Mouse (Mus musculus): ENCODE measurements around the gene Cfap43. TPM values are rescaled to one million over a fixed set of nuclear protein-coding genes. Genes with fewer than 3 reads are reported as not detected.

Cfap43 gene
- polyA plus RNA-seq, 1 experiment from 2014 or later, result not detected

GRCm38 (mm10) chr19:47755625-47756024 lies 163.5 kb downstream of the Cfap43 start:
- Histone ChIP-seq H3K9ac (ENCODE audit: low read depth, low read length) (no peak overlapping the region), H3K4me2 (peak overlapping the region; percentile 46), H3K27me3 (ENCODE audit: control insufficient read depth, insufficient read depth, low read length) (no peaks in the 10 kb centered on the region), H3K4me3 (ENCODE audit: low read depth, low read length) (peak overlapping the region; percentile 18; the same call in 1 of the 2 replicates), H3K9me3 (replicated peaks; ENCODE audit: control insufficient read depth, low read length) (no peaks in the 10 kb centered on the region), H3K27ac (ENCODE audit: low read depth, low read length) (no peak overlapping the region), H3K36me3 (ENCODE audit: control insufficient read depth, insufficient read depth, low read length) (no peaks in the 10 kb centered on the region), H3K4me1 (ENCODE audit: control insufficient read depth, insufficient read depth, low read length) (no peaks in the 10 kb centered on the region)
- ATAC-seq (replicated peaks; ENCODE audit: insufficient number of reproducible peaks, low FRiP score, low TSS enrichment), result no peak
- 42% methylated on average over 19 of the region's 19 CpGs for WGBS (ENCODE audit: insufficient replicate concordance)

GRCm38 (mm10) chr19:47754931-47755330 lies 164.2 kb downstream of the Cfap43 start:
- no peak for ATAC-seq (replicated peaks; ENCODE audit: insufficient number of reproducible peaks, low FRiP score, low TSS enrichment)
- Histone ChIP-seq H3K4me3 (ENCODE audit: low read depth, low read length) (no peak overlapping the region), H3K9me3 (replicated peaks; ENCODE audit: control insufficient read depth, low read length) (no peaks in the 10 kb centered on the region), H3K4me2 (no peak overlapping the region), H3K27ac (ENCODE audit: low read depth, low read length) (no peak overlapping the region), H3K9ac (ENCODE audit: low read depth, low read length) (no peak overlapping the region), H3K36me3 (ENCODE audit: control insufficient read depth, insufficient read depth, low read length) (no peaks in the 10 kb centered on the region), H3K4me1 (ENCODE audit: control insufficient read depth, insufficient read depth, low read length) (no peaks in the 10 kb centered on the region), H3K27me3 (ENCODE audit: control insufficient read depth, insufficient read depth, low read length) (no peaks in the 10 kb centered on the region)
- 89% methylated on average over 9 of the region's 9 CpGs for WGBS (ENCODE audit: insufficient replicate concordance)

DNA sequence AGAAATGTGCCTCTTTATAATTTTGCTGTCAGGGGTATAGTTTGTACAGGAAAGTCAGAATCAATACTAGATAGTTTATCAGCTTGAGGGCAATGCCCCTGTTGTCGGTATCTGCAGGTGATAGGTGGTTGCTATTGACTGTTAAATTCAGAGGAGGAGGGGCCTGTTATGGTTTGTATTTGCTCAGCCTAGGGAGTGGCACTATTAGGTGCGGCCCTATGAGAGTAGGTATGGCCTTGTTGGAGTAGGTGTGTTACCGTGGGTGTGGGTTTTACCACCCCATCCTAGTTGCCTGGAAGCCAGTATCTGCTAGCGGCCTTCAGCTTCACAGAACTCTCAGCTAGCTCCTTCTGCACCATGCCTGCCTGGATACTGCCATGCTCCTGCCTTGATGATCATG lies 165.2 kb downstream of the Cfap43 start:
- H3K4me2 ChIP-seq, result no peak overlapping the region
- H3K27ac ChIP-seq (ENCODE audit: low read depth, low read length), result no peak overlapping the region
- no peak overlapping the region for H3K4me3 ChIP-seq (ENCODE audit: low read depth, low read length)
- no peaks in the 10 kb centered on the region for H3K9me3 ChIP-seq (replicated peaks; ENCODE audit: control insufficient read depth, low read length)
- ATAC-seq (replicated peaks; ENCODE audit: insufficient number of reproducible peaks, low FRiP score, low TSS enrichment), result no peak
- no peaks in the 10 kb centered on the region for H3K36me3 ChIP-seq (ENCODE audit: control insufficient read depth, insufficient read depth, low read length)
- no peaks in the 10 kb centered on the region for H3K4me1 ChIP-seq (ENCODE audit: control insufficient read depth, insufficient read depth, low read length)
- H3K9ac ChIP-seq (ENCODE audit: low read depth, low read length), result no peak overlapping the region
- WGBS (ENCODE audit: insufficient replicate concordance), result 81% methylated on average over 4 of the region's 4 CpGs
- H3K27me3 ChIP-seq (ENCODE audit: control insufficient read depth, insufficient read depth, low read length), result no peaks in the 10 kb centered on the region

- H3K27me3 ChIP-seq (ENCODE audit: control insufficient read depth, insufficient read depth, low read length), result no peaks in the 10 kb centered on the region
- no peaks in the 10 kb centered on the region for H3K9me3 ChIP-seq (replicated peaks; ENCODE audit: control insufficient read depth, low read length)
- H3K27ac ChIP-seq (ENCODE audit: low read depth, low read length), result no peak overlapping the region
- no peak overlapping the region for H3K9ac ChIP-seq (ENCODE audit: low read depth, low read length)
- H3K4me3 ChIP-seq (ENCODE audit: low read depth, low read length), result no peak overlapping the region
- no peaks in the 10 kb centered on the region for H3K4me1 ChIP-seq (ENCODE audit: control insufficient read depth, insufficient read depth, low read length)
- WGBS (ENCODE audit: insufficient replicate concordance), result 78% methylated on average over 9 of the region's 9 CpGs
- H3K4me2 ChIP-seq, result no peak overlapping the region
- ATAC-seq (replicated peaks; ENCODE audit: insufficient number of reproducible peaks, low FRiP score, low TSS enrichment), result no peak
- H3K36me3 ChIP-seq (ENCODE audit: control insufficient read depth, insufficient read depth, low read length), result no peaks in the 10 kb centered on the region
Measured at GRCm38 (mm10) chr19:47752456-47752855, 166.6 kb downstream of the Cfap43 start.

DNA sequence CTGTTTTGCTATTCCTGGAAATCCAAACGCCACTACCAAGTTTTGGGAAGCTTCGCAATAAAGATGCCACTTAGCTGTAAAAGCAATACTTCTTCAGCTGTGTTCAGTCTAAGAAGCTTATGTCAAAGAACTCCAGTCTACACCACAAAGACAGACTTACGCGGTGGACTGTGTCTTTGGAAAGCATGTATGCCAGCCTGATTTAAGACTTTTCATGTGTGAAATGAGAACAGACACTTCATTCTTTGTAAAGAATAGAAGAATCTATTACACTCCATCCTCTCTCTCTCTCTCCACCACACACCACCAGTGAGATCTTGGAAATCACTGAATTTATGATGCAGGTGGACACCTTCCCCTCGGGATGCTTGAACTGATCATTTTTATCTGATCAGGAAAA lies 168.7 kb downstream of the Cfap43 start:
- no peaks in the 10 kb centered on the region for H3K9me3 ChIP-seq (replicated peaks; ENCODE audit: control insufficient read depth, low read length)
- H3K27ac ChIP-seq (ENCODE audit: low read depth, low read length), result no peak overlapping the region
- 85% methylated on average over 5 of the region's 5 CpGs for WGBS (ENCODE audit: insufficient replicate concordance)
- no peaks in the 10 kb centered on the region for H3K36me3 ChIP-seq (ENCODE audit: control insufficient read depth, insufficient read depth, low read length)
- H3K4me1 ChIP-seq (ENCODE audit: control insufficient read depth, insufficient read depth, low read length), result no peaks in the 10 kb centered on the region
- H3K4me2 ChIP-seq, result no peak overlapping the region
- no peak for ATAC-seq (replicated peaks; ENCODE audit: insufficient number of reproducible peaks, low FRiP score, low TSS enrichment)
- H3K4me3 ChIP-seq (ENCODE audit: low read depth, low read length), result no peak overlapping the region
- no peak overlapping the region for H3K9ac ChIP-seq (ENCODE audit: low read depth, low read length)
- no peaks in the 10 kb centered on the region for H3K27me3 ChIP-seq (ENCODE audit: control insufficient read depth, insufficient read depth, low read length)

- Histone ChIP-seq H3K4me2 (no peak overlapping the region), H3K4me3 (ENCODE audit: low read depth, low read length) (no peak overlapping the region), H3K27ac (ENCODE audit: low read depth, low read length) (no peak overlapping the region), H3K27me3 (ENCODE audit: control insufficient read depth, insufficient read depth, low read length) (no peaks in the 10 kb centered on the region), H3K9ac (ENCODE audit: low read depth, low read length) (no peak overlapping the region), H3K36me3 (ENCODE audit: control insufficient read depth, insufficient read depth, low read length) (no peaks in the 10 kb centered on the region), H3K9me3 (replicated peaks; ENCODE audit: control insufficient read depth, low read length) (no peaks in the 10 kb centered on the region), H3K4me1 (ENCODE audit: control insufficient read depth, insufficient read depth, low read length) (no peaks in the 10 kb centered on the region)
- ATAC-seq (replicated peaks; ENCODE audit: insufficient number of reproducible peaks, low FRiP score, low TSS enrichment), result no peak
- 83% methylated on average over 2 of the region's 2 CpGs for WGBS (ENCODE audit: insufficient replicate concordance)
Measured at GRCm38 (mm10) chr19:47748950-47749349, 170.1 kb downstream of the Cfap43 start.

GRCm38 (mm10) chr19:47747072-47747471 lies 172.0 kb downstream of the Cfap43 start:
- H3K9me3 ChIP-seq (replicated peaks; ENCODE audit: control insufficient read depth, low read length), result no peaks in the 10 kb centered on the region
- no peaks in the 10 kb centered on the region for H3K36me3 ChIP-seq (ENCODE audit: control insufficient read depth, insufficient read depth, low read length)
- H3K4me2 ChIP-seq, result no peak overlapping the region
- H3K4me3 ChIP-seq (ENCODE audit: low read depth, low read length), result no peak overlapping the region
- no peak overlapping the region for H3K27ac ChIP-seq (ENCODE audit: low read depth, low read length)
- no peak overlapping the region for H3K9ac ChIP-seq (ENCODE audit: low read depth, low read length)
- H3K4me1 ChIP-seq (ENCODE audit: control insufficient read depth, insufficient read depth, low read length), result no peaks in the 10 kb centered on the region
- no peak for ATAC-seq (replicated peaks; ENCODE audit: insufficient number of reproducible peaks, low FRiP score, low TSS enrichment)
- WGBS (ENCODE audit: insufficient replicate concordance), result 79% methylated on average over 2 of the region's 2 CpGs
- no peaks in the 10 kb centered on the region for H3K27me3 ChIP-seq (ENCODE audit: control insufficient read depth, insufficient read depth, low read length)

DNA sequence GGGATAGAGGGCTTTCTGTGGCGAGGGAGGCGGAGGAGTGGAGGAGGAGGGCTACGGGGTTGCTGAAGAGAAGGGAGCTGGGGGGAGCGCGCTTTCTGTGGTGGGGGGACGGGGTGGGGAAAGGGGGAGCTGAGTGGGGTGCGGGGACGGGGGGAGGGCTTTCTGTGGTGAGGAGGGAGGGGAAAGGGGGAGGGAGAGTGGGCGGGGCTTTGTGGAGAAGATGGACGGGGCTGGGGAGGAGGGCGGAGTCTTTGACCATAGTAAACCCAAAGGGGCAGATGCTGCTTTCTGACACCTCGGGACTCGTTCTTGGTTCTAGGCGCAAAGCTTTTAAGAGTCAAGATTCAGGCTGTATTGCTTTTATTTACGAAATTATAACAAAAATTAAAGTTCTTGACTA lies 187.2 kb downstream of the Cfap43 start:
- Histone ChIP-seq H3K36me3 (ENCODE audit: control insufficient read depth, insufficient read depth, low read length) (peaks cover 15% of the 10 kb centered on the region), H3K9ac (ENCODE audit: low read depth, low read length) (peak overlapping the region; percentile 89), H3K27ac (ENCODE audit: low read depth, low read length) (peak overlapping the region; percentile 97), H3K4me1 (ENCODE audit: control insufficient read depth, insufficient read depth, low read length) (peaks cover 9% of the 10 kb centered on the region), H3K4me3 (ENCODE audit: low read depth, low read length) (peak overlapping the region; percentile 88), H3K9me3 (replicated peaks; ENCODE audit: control insufficient read depth, low read length) (no peaks in the 10 kb centered on the region), H3K4me2 (peak overlapping the region; percentile 80), H3K27me3 (ENCODE audit: control insufficient read depth, insufficient read depth, low read length) (no peaks in the 10 kb centered on the region)
- ATAC-seq (replicated peaks; ENCODE audit: insufficient number of reproducible peaks, low FRiP score, low TSS enrichment), result 0 out of 2 replicates have a peak, but pooled peaks have one; percentile 24
- WGBS (ENCODE audit: insufficient replicate concordance), result under 1% methylated on average over 14 of the region's 15 CpGs

DNA sequence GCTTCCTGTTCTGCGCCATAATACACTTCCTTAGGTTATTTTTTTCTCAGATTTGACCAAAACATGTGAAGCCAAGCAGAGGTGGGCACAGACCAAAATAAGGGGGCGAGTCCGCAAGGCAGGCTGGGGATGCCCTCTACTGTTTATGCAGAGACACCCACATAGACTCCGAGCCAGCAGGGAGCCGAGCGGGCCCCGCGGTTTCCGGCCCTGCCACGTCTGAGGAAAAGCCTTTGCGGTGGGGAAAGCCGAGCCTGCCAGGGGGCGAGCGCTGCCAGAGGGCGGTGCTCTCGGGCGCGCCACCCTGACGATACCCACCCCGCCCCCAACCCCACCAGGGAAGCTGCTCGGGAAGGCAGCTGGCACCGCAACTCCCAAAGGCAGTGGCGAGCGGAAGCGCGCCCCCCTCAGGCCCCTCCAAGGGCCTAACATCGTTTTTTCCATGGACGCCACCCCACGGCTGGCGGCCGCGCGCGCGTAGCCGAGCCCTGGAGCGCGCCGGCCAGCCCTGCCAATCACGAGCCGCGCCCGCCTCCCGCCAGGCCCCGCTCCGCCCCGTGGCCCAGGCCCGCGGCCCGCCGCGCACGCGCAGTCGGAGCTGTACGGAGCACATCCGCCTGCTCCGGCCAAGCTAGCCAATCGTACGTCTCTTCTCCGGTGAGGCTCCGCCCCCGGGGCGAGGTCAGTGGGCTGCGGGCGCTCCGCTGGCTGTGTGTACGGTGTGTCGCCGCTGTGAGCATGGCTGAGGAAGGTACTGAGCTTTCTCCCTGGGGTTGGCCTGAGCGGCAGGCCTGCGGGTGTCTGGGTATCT lies 187.8 kb downstream of the Cfap43 start, which contains the start of gene Sfr1:
Gene Sfr1, plus strand, starts transcription at position 612 of the 811 bp plus-strand sequence.
- peaks cover 15% of the 10 kb centered on the region for H3K36me3 ChIP-seq (ENCODE audit: control insufficient read depth, insufficient read depth, low read length)
- peak within 1 kb of the TSS; percentile 89 for H3K9ac ChIP-seq (ENCODE audit: low read depth, low read length)
- H3K4me2 ChIP-seq, result peak within 1 kb of the TSS; percentile 80
- no peaks in the 10 kb centered on the region for H3K27me3 ChIP-seq (ENCODE audit: control insufficient read depth, insufficient read depth, low read length)
- H3K27ac ChIP-seq (ENCODE audit: low read depth, low read length), result peak within 1 kb of the TSS; percentile 97
- H3K4me1 ChIP-seq (ENCODE audit: control insufficient read depth, insufficient read depth, low read length), result peaks cover 9% of the 10 kb centered on the region
- no peaks in the 10 kb centered on the region for H3K9me3 ChIP-seq (replicated peaks; ENCODE audit: control insufficient read depth, low read length)
- peak within 1 kb of the TSS; percentile 88 for H3K4me3 ChIP-seq (ENCODE audit: low read depth, low read length)
- peak; percentile 96 for ATAC-seq (replicated peaks; ENCODE audit: insufficient number of reproducible peaks, low FRiP score, low TSS enrichment)
- WGBS (ENCODE audit: insufficient replicate concordance), result under 1% methylated on average over 54 of the region's 72 CpGs
